Mouse (Mus musculus): ENCODE results near the gene Trp53i11. TPM values are rescaled to one million over a fixed set of nuclear protein-coding genes. Genes with fewer than 3 reads are reported as not detected.
A peak's percentile ranks its signal among the peaks of the same experiment; 100 is the strongest.

The Trp53i11 gene
- polyA plus RNA-seq, 1 experiment = 47.0 TPM

- WGBS = 51% methylated on average over 6 of the region's 6 CpGs
- TF ChIP-seq CTCF (IDR thresholded peaks at IDR 0.05; ENCODE audit: extremely low read depth, insufficient read length, insufficient replicate concordance, low read depth, low read length) (no peak), POLR2A (IDR thresholded peaks at IDR 0.05; ENCODE audit: low read depth, low read length) (no peak)
- H3K4me1 ChIP-seq (ENCODE audit: control insufficient read depth, insufficient read depth, insufficient read length, low read length) = 0 out of 2 replicates have a peak, but pooled peaks cover 2% of the 10 kb centered on the region
- H3K27ac ChIP-seq (ENCODE audit: insufficient read depth, low read depth, low read length) = no peak overlapping the region
- 0 out of 2 replicates have a peak, but pooled peaks cover 4% of the 10 kb centered on the region for H3K27me3 ChIP-seq (ENCODE audit: control insufficient read depth, insufficient read depth, low read length)
- no peaks in the 10 kb centered on the region for H3K36me3 ChIP-seq (ENCODE audit: control insufficient read depth, insufficient read depth, low read length)
- no peak overlapping the region for H3K4me3 ChIP-seq (ENCODE audit: low read depth, low read length)
Measured at GRCm38 (mm10) chr2:93223463-93223862, 36.1 kb downstream of the Trp53i11 start.

- TF ChIP-seq POLR2A (IDR thresholded peaks at IDR 0.05; ENCODE audit: low read depth, low read length) (no peak), CTCF (IDR thresholded peaks at IDR 0.05; ENCODE audit: extremely low read depth, insufficient read length, insufficient replicate concordance, low read depth, low read length) (peak; percentile 72)
- Histone ChIP-seq H3K27me3 (ENCODE audit: control insufficient read depth, insufficient read depth, low read length) (0 out of 2 replicates have a peak, but pooled peaks cover 4% of the 10 kb centered on the region), H3K4me3 (ENCODE audit: low read depth, low read length) (no peak overlapping the region), H3K27ac (ENCODE audit: insufficient read depth, low read depth, low read length) (no peak overlapping the region), H3K4me1 (ENCODE audit: control insufficient read depth, insufficient read depth, insufficient read length, low read length) (0 out of 2 replicates have a peak, but pooled peaks cover 2% of the 10 kb centered on the region), H3K36me3 (ENCODE audit: control insufficient read depth, insufficient read depth, low read length) (no peaks in the 10 kb centered on the region)
- WGBS = 26% methylated on average over 20 of the region's 20 CpGs
Measured at GRCm38 (mm10) chr2:93226606-93227595, 39.6 kb downstream of the Trp53i11 start.

GRCm38 (mm10) chr2:93227713-93228479 is 40.5 kb downstream of the Trp53i11 start:
- Histone ChIP-seq H3K36me3 (ENCODE audit: control insufficient read depth, insufficient read depth, low read length) (no peaks in the 10 kb centered on the region), H3K27me3 (ENCODE audit: control insufficient read depth, insufficient read depth, low read length) (0 out of 2 replicates have a peak, but pooled peaks cover 4% of the 10 kb centered on the region), H3K4me1 (ENCODE audit: control insufficient read depth, insufficient read depth, insufficient read length, low read length) (0 out of 2 replicates have a peak, but pooled peaks cover 2% of the 10 kb centered on the region), H3K4me3 (ENCODE audit: low read depth, low read length) (no peak overlapping the region), H3K27ac (ENCODE audit: insufficient read depth, low read depth, low read length) (peak overlapping the region; percentile 7; the same call in 1 of the 2 replicates)
- no peak for TF ChIP-seq CTCF (IDR thresholded peaks at IDR 0.05; ENCODE audit: extremely low read depth, insufficient read length, insufficient replicate concordance, low read depth, low read length)
- no peak for TF ChIP-seq POLR2A (IDR thresholded peaks at IDR 0.05; ENCODE audit: low read depth, low read length)
- 73% methylated on average over 9 of the region's 9 CpGs for WGBS

GRCm38 (mm10) chr2:93228480-93228824 is 41.1 kb downstream of the Trp53i11 start:
- Histone ChIP-seq H3K36me3 (ENCODE audit: control insufficient read depth, insufficient read depth, low read length) (no peaks in the 10 kb centered on the region), H3K27me3 (ENCODE audit: control insufficient read depth, insufficient read depth, low read length) (0 out of 2 replicates have a peak, but pooled peaks cover 4% of the 10 kb centered on the region), H3K27ac (ENCODE audit: insufficient read depth, low read depth, low read length) (no peak overlapping the region), H3K4me1 (ENCODE audit: control insufficient read depth, insufficient read depth, insufficient read length, low read length) (0 out of 2 replicates have a peak, but pooled peaks cover 2% of the 10 kb centered on the region), H3K4me3 (ENCODE audit: low read depth, low read length) (no peak overlapping the region)
- TF ChIP-seq POLR2A (IDR thresholded peaks at IDR 0.05; ENCODE audit: low read depth, low read length) (no peak), CTCF (IDR thresholded peaks at IDR 0.05; ENCODE audit: extremely low read depth, insufficient read length, insufficient replicate concordance, low read depth, low read length) (no peak)
- 65% methylated on average over 5 of the region's 5 CpGs for WGBS

- no peak overlapping the region for H3K4me3 ChIP-seq (ENCODE audit: low read depth, low read length)
- no peak overlapping the region for H3K27ac ChIP-seq (ENCODE audit: insufficient read depth, low read depth, low read length)
- H3K27me3 ChIP-seq (ENCODE audit: control insufficient read depth, insufficient read depth, low read length) = no peaks in the 10 kb centered on the region
- no peaks in the 10 kb centered on the region for H3K36me3 ChIP-seq (ENCODE audit: control insufficient read depth, insufficient read depth, low read length)
- WGBS = 31% methylated on average over 1 of the region's 1 CpGs
- no peaks in the 10 kb centered on the region for H3K4me1 ChIP-seq (ENCODE audit: control insufficient read depth, insufficient read depth, insufficient read length, low read length)
- no peak for TF ChIP-seq POLR2A (IDR thresholded peaks at IDR 0.05; ENCODE audit: low read depth, low read length)
- TF ChIP-seq CTCF (IDR thresholded peaks at IDR 0.05; ENCODE audit: extremely low read depth, insufficient read length, insufficient replicate concordance, low read depth, low read length) = no peak
Measured at GRCm38 (mm10) chr2:93232141-93232540, 44.8 kb downstream of the Trp53i11 start.

- TF ChIP-seq CTCF (IDR thresholded peaks at IDR 0.05; ENCODE audit: extremely low read depth, insufficient read length, insufficient replicate concordance, low read depth, low read length) = no peak
- TF ChIP-seq POLR2A (IDR thresholded peaks at IDR 0.05; ENCODE audit: low read depth, low read length) = no peak
- H3K27me3 ChIP-seq (ENCODE audit: control insufficient read depth, insufficient read depth, low read length) = no peaks in the 10 kb centered on the region
- H3K4me3 ChIP-seq (ENCODE audit: low read depth, low read length) = no peak overlapping the region
- WGBS = 52% methylated on average over 1 of the region's 1 CpGs
- no peaks in the 10 kb centered on the region for H3K4me1 ChIP-seq (ENCODE audit: control insufficient read depth, insufficient read depth, insufficient read length, low read length)
- no peak overlapping the region for H3K27ac ChIP-seq (ENCODE audit: insufficient read depth, low read depth, low read length)
- no peaks in the 10 kb centered on the region for H3K36me3 ChIP-seq (ENCODE audit: control insufficient read depth, insufficient read depth, low read length)
Measured at GRCm38 (mm10) chr2:93237055-93237454, 49.7 kb downstream of the Trp53i11 start.
